Mouse (Mus musculus) testis, adult 2 months (tissue): ENCODE measurements around the gene Abhd17a. TPM values are rescaled to one million over a fixed set of nuclear protein-coding genes. Genes with fewer than 3 reads are reported as not detected.

Source experiments
- H3K27ac ChIP-seq: fragments of 200-500 bp; 2 replicates; pipeline ENCODE4 v1.5.1; 2012; ENCODE audit warnings: low read depth, low read length; ENCODE audit not compliant: control insufficient read depth, insufficient read depth
- H3K27me3 ChIP-seq: fragments of 200-500 bp; 2 replicates; pipeline ENCODE4 v1.6.1; 2012; ENCODE audit warnings: mild to moderate bottlenecking, low read length, moderate library complexity; ENCODE audit not compliant: control insufficient read depth, insufficient read depth
- H3K36me3 ChIP-seq: fragments of 200-500 bp; 2 replicates; pipeline ENCODE4 v1.6.1; 2012; ENCODE audit warnings: mild to moderate bottlenecking, low read length; ENCODE audit not compliant: control insufficient read depth, insufficient read depth
- H3K4me1 ChIP-seq: fragments of 200-500 bp; 2 replicates; pipeline ENCODE4 v1.6.1; 2012; ENCODE audit warnings: low read length; ENCODE audit not compliant: control insufficient read depth, insufficient read depth
- H3K4me3 ChIP-seq: fragments of 200-500 bp; 2 replicates; pipeline ENCODE4 v1.5.1; 2012; ENCODE audit warnings: low read depth, mild to moderate bottlenecking, low read length, moderate library complexity, mixed read lengths; ENCODE audit not compliant: control insufficient read depth
- CTCF ChIP-seq: fragments of 200-500 bp; IDR thresholded peaks from 2 replicates; pipeline ENCODE4 v1.5.1; 2012; ENCODE audit warnings: low read depth, mild to moderate bottlenecking, inconsistent platforms, low read length, moderate library complexity; ENCODE audit not compliant: control insufficient read depth, insufficient read depth, insufficient replicate concordance
- POLR2A ChIP-seq: fragments of 200-500 bp; IDR thresholded peaks from 2 replicates; pipeline ENCODE4 v1.6.1; 2012; ENCODE audit warnings: low read depth, mild to moderate bottlenecking, inconsistent platforms, low read length, moderate library complexity; ENCODE audit not compliant: control insufficient read depth
- polyA plus RNA-seq: library from polyadenylated mRNA; depleted of rRNA; stranded (reverse); fragments of >200 nt; gene quantifications from 2 replicates; pipeline ENCODE4 v1.2.3, GENCODE M21; 2012

Gene Abhd17a
- polyA plus RNA-seq, 1 experiment: 246 TPM

DNA sequence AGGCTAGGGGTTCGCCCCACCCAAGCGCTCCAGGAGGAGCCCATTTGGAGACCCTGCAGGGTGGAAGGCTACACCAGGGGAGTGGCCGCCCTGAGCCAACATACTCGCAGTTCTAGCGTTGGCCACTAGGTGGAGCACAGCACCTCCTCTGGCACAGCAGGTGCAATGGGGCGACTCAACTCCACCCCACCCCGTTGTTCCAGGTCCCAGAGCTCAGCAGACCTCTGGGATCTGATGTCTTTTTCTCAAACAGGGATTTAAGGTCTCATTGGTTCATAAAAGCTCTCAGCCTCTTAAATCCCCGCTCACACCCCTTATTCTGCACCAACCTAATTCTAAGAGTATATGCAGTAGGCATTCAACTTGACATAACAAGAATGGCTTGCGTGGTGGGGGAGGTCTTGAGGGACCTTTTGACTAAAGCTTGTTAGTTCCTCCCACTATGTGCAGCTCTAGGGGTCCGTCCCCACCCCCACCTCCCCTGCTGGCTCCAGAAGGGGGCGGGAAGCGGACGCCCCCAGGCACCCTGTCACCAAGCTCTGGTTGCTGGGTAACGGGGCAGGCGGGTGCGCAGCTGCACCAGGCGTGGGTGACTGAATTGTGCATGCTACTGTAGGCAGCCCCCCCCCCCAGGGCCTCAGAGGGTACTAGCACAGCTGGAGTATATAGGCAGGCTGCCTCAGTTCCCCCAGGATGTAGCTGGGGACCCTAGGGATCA is 23.6 kb downstream of the Abhd17a start:
- Histone ChIP-seq H3K4me3 (no peak overlapping the region), H3K4me1 (peaks cover 26% of the 10 kb centered on the region), H3K27ac (no peak overlapping the region)

DNA sequence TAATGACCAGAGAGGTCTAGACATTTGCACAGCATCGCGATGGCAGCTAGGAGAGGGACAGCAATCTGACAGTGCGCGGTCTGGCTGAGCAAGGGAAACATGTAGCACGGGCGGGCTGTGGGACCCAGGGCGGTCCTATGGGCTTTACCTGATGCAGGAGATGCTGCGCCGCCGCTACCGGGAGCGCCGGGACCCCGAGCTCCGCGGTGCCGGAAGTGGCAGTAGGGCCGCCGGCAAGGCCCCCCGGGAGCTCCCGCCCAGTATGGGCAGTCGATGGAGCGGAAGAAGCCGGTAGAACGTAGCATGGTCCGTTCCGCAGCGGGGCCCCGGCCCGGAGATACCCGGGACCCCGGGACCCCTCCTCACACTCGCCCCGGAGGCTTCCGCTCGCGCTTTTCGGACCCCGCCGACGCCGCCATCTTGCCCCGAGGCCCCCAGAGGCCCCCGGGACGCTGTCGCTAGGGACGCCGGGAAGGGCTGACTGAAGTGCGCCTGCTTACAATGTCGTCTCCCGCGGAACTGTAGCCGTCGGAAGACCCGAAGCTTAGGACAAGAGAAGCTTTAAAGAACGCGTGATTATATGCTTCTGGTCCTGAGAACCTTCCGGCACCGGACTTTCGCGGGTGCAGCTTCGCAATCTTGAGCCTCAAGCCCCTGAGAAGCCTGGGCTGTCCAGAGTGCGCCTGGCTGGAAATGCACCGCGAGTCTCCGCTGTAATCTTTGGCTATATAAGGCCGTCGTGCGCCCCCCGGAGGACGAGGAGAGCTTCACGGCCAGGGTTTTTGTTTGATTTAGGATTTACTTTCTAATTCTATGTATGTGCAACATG is 28.8 kb downstream of the Abhd17a start, which contains the start of gene Rexo1:
TSS of gene Rexo1 (minus strand) at position 445 of the 829 bp plus-strand sequence.
- peaks cover 26% of the 10 kb centered on the region for H3K4me1 ChIP-seq

More for the DNA sequence above, 23.6 kb downstream of the Abhd17a start:
- H3K27me3 ChIP-seq: no peaks in the 10 kb centered on the region
- TF ChIP-seq POLR2A: no peak
- peak; percentile 98 for TF ChIP-seq CTCF
- no peaks in the 10 kb centered on the region for H3K36me3 ChIP-seq

DNA sequence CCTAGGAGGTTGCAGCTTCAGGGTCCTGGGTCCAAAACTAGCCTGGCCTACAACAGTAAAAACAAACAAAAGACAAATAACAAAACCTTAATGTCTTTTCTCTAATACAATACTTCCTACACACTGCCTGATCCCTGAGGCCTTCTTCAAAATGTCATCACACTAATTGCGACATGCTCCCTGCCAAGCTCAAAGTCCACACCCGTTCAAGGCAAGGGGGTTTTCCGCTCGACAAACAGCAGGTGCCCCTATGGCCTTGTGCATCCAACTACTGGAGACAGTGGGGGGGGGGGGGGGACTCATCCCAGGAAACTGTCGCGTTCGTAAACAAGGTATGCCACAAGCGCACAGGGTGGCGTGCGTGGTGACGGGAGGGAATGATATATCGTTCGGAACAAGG is 29.5 kb downstream of the Abhd17a start:
- Histone ChIP-seq H3K4me1 (peaks cover 24% of the 10 kb centered on the region), H3K36me3 (no peaks in the 10 kb centered on the region), H3K27ac (peak overlapping the region; percentile 91), H3K4me3 (peak overlapping the region; percentile 99), H3K27me3 (no peaks in the 10 kb centered on the region)
- TF ChIP-seq POLR2A (no peak), CTCF (no peak)

More for the DNA sequence above, 28.8 kb downstream of the Abhd17a start, which contains the start of gene Rexo1:
- peak within 1 kb of the TSS; percentile 91 for H3K27ac ChIP-seq
- peak; percentile 51; the same call in 1 of the 2 replicates for TF ChIP-seq CTCF
- peak; percentile 38 for TF ChIP-seq POLR2A
- peak within 1 kb of the TSS; percentile 99 for H3K4me3 ChIP-seq
- H3K36me3 ChIP-seq: no peaks in the 10 kb centered on the region
- no peaks in the 10 kb centered on the region for H3K27me3 ChIP-seq

DNA sequence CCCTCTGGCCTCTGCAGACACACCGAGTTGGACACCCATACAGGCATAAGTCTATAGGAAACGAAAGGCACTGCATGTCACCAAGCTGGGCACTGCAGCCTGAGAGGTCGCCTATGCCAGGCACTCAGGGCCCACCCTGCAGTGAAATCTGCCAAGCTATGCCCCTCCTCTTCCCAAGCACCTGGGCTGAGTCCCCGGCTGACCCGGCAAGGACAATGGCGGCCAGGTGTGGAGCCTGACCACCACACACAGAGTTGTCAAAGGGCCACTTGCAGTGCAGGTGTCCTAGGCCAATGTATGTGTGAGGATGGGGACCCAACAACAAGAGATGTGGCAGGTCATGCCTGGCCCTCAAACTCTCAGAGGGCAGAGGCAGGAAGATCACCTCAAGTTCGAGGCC is 30.7 kb downstream of the Abhd17a start:
- no peak overlapping the region for H3K4me3 ChIP-seq
- TF ChIP-seq POLR2A (no peak), CTCF (no peak)
- no peaks in the 10 kb centered on the region for H3K27me3 ChIP-seq
- peaks cover 24% of the 10 kb centered on the region for H3K4me1 ChIP-seq
- H3K27ac ChIP-seq: no peak overlapping the region
- H3K36me3 ChIP-seq: no peaks in the 10 kb centered on the region

DNA sequence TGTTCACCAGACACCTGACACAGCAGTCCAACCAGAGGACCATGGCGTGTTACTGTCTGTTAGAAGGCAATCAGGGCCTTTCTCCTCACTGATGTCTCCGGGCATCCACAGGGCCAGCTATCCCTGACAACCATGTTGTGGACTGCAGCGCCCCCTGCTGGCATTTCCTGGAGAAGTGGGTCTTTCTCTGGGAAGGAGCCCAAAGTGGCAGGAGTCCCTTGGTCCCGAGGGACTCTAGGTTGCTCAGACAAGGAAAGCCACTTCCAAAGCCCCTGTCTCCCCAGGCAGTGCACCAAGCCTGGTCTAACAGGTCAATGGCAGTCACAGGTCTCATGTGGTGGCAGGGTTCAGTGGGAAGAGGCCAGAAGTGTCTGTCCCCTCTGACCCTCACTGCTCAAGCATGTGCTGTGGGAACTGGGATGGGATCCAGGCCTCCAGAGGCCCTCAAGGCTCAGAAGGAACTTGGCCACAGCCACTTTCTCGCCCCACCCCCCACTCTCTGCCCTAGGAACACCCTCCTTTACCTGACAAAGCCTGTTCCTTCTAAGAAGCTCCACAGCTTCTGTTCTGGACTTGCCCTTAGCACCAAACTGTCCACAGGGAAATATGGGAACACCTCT is 32.7 kb downstream of the Abhd17a start:
- H3K4me1 ChIP-seq: peaks cover 29% of the 10 kb centered on the region
- TF ChIP-seq CTCF (peak; percentile 77; the same call in 1 of the 2 replicates), POLR2A (no peak)
- H3K27me3 ChIP-seq: no peaks in the 10 kb centered on the region
- no peak overlapping the region for H3K27ac ChIP-seq
- no peaks in the 10 kb centered on the region for H3K36me3 ChIP-seq
- H3K4me3 ChIP-seq: no peak overlapping the region

DNA sequence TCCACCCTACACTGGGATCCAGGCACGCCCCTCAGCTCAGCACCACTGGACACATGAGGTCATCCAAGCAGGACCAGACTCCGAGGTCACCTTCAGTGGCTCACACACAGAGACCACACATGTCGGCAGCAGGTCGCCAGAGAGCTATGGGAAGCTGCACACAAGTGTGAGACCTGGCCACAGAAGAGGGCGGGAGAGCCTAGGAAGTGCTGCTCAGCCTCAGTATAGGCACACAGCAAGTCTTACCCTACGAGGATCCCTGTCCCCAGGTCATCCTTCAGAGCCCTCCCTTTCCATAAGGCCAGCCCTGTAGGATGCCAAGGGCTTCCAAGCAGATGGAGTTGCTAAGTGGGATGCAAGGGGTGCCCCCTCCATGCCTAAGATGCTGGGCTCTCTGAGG is 36.1 kb downstream of the Abhd17a start:
- Histone ChIP-seq H3K36me3 (no peaks in the 10 kb centered on the region), H3K4me3 (no peak overlapping the region), H3K27me3 (no peaks in the 10 kb centered on the region), H3K27ac (peak overlapping the region; percentile 2; the same call in 1 of the 2 replicates), H3K4me1 (peaks cover 19% of the 10 kb centered on the region)
- TF ChIP-seq POLR2A (peak; percentile 29; the same call in 1 of the 2 replicates), CTCF (no peak)
